Comparison of ENCODE assay signal across 9 mouse cellular contexts in the genomic region with DNA sequence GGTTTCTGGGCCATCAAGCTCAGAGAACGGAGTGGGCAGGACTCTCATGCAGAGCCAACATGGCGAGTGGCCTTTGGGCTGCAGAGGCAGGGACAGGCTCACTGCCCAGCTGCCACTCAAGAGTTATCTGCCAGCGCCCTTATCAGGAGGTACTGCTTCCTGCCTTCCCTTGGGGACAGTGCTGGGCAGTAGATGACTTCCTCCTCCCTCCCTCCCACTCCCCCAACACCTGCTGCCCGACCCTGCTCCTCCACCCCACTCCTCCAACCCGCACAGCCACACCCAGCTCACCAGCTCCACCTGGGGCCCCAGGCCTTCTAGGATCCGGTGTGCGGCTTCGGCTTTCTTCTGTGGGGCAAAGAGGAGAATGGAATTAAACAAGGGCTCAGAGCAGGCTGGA.
A peak's percentile ranks its signal among the peaks of the same experiment; 100 is the strongest.
DNase-seq lines count a peak whose midpoint lies in the region; ATAC-seq and TF ChIP-seq lines count a peak whose summit lies in the region.
"Had no signal": no experiment of that assay in that cellular context is flagged by ENCODE, and none has a peak within 500 bp of the region (broad histone marks: within the 10 kb centered on the region; RNA-seq: fewer than 3 reads in every experiment).

No protein-coding gene starts in this region.

- peak overlapping the region; percentile 33 for H3K27ac ChIP-seq in lung, embryonic 14.5 days (ENCODE audit: low read depth)
- peak overlapping the region; percentile 81 for H3K27ac ChIP-seq in forebrain, embryonic 15.5 days (replicated peaks)
- H3K27ac ChIP-seq in limb, embryonic 14.5 days (replicated peaks; ENCODE audit: low read depth, low read length), result peak overlapping the region; percentile 39; the same call in 1 of the 2 replicates
- peak overlapping the region; percentile 25; the same call in 1 of the 2 replicates for H3K27ac ChIP-seq in small intestine, adult 2 months (ENCODE audit: insufficient read depth, low read depth, low read length)

- no peaks in the 10 kb centered on the region for H3K27me3 ChIP-seq in lung, embryonic 14.5 days (ENCODE audit: insufficient read depth, low read length)
- H3K27me3 ChIP-seq in forebrain, embryonic 15.5 days, result no peaks in the 10 kb centered on the region
- H3K27me3 ChIP-seq in limb, embryonic 14.5 days (ENCODE audit: control insufficient read depth, insufficient read depth, low read length), result no peaks in the 10 kb centered on the region
- no peaks in the 10 kb centered on the region for H3K27me3 ChIP-seq in small intestine, adult 2 months (ENCODE audit: control insufficient read depth, insufficient read depth, low read length)

- TF ChIP-seq POLR2A in lung, adult 2 months (IDR thresholded peaks at IDR 0.05; ENCODE audit: borderline replicate concordance, extremely low read depth, low read depth, low read length), result no peak
- TF ChIP-seq POLR2A in limb, embryonic 14.5 days (IDR thresholded peaks at IDR 0.05; ENCODE audit: borderline replicate concordance, extremely low read depth, insufficient read depth, insufficient read length), result no peak
- no peak for TF ChIP-seq POLR2A in small intestine, adult 2 months (IDR thresholded peaks at IDR 0.05; ENCODE audit: low read depth, low read length)

- ATAC-seq in lung, embryonic 14.5 days (ENCODE audit: insufficient read depth), result peak; percentile 2; the same call in 1 of the 2 replicates
- no peak for ATAC-seq in forebrain, embryonic 15.5 days (replicated peaks)
- no peak for ATAC-seq in limb, embryonic 14.5 days (ENCODE audit: low FRiP score, low read depth)

- peaks cover 16% of the 10 kb centered on the region for H3K4me1 ChIP-seq in lung, embryonic 14.5 days (ENCODE audit: insufficient read depth)
- peaks cover 19% of the 10 kb centered on the region for H3K4me1 ChIP-seq in lung, adult 2 months (ENCODE audit: control insufficient read depth, insufficient read depth, low read length)
- H3K4me1 ChIP-seq in forebrain, embryonic 15.5 days, result peaks cover 30% of the 10 kb centered on the region
- peaks cover 17% of the 10 kb centered on the region for H3K4me1 ChIP-seq in limb, embryonic 14.5 days (ENCODE audit: control insufficient read depth, insufficient read depth, low read length)
- H3K4me1 ChIP-seq in small intestine, adult 2 months (ENCODE audit: control insufficient read depth, insufficient read depth, insufficient read length, low read length), result peaks cover 6% of the 10 kb centered on the region

- H3K4me3 ChIP-seq in lung, embryonic 14.5 days (ENCODE audit: low read depth, low read length), result no peak overlapping the region
- no peak overlapping the region for H3K4me3 ChIP-seq in lung, adult 2 months (replicated peaks; ENCODE audit: extremely low read depth, low read depth, low read length)
- no peak overlapping the region for H3K4me3 ChIP-seq in forebrain, embryonic 15.5 days
- no peak overlapping the region for H3K4me3 ChIP-seq in limb, embryonic 14.5 days (replicated peaks; ENCODE audit: low read length)
- H3K4me3 ChIP-seq in small intestine, adult 2 months (ENCODE audit: low read depth, low read length), result no peak overlapping the region

- no peaks in the 10 kb centered on the region for H3K9me3 ChIP-seq in lung, embryonic 14.5 days (ENCODE audit: low read depth, low read length)
- no peaks in the 10 kb centered on the region for H3K9me3 ChIP-seq in forebrain, embryonic 15.5 days
- no peaks in the 10 kb centered on the region for H3K9me3 ChIP-seq in limb, embryonic 14.5 days (ENCODE audit: control insufficient read depth, low read length)

- 52% methylated on average over 8 of the region's 8 CpGs for WGBS in lung, embryonic 14.5 days
- 45% methylated on average over 8 of the region's 8 CpGs for WGBS in lung, adult 2 months
- WGBS in forebrain, embryonic 15.5 days, result 55% methylated on average over 8 of the region's 8 CpGs
- WGBS in limb, embryonic 14.5 days, result 83% methylated on average over 8 of the region's 8 CpGs
- WGBS in small intestine, adult 2 months, result 28% methylated on average over 8 of the region's 8 CpGs

- no peak for TF ChIP-seq CTCF in lung, embryonic 14.5 days (IDR thresholded peaks at IDR 0.05; ENCODE audit: low read depth)
- TF ChIP-seq CTCF in lung, adult 2 months (IDR thresholded peaks at IDR 0.05; ENCODE audit: insufficient read depth, low read length), result no peak
- no peak for TF ChIP-seq CTCF in small intestine, adult 2 months (IDR thresholded peaks at IDR 0.05; ENCODE audit: extremely low read depth, insufficient read length, insufficient replicate concordance, low read depth, low read length)

- H3K9ac ChIP-seq in lung, embryonic 14.5 days, result no peak overlapping the region
- no peak overlapping the region for H3K9ac ChIP-seq in forebrain, embryonic 15.5 days (replicated peaks)
- no peak overlapping the region for H3K9ac ChIP-seq in limb, embryonic 14.5 days (ENCODE audit: low read depth, low read length, severe bottlenecking)

- no peak overlapping the region for H3K4me2 ChIP-seq in lung, embryonic 14.5 days
- no peak overlapping the region for H3K4me2 ChIP-seq in forebrain, embryonic 15.5 days (replicated peaks)
- H3K4me2 ChIP-seq in limb, embryonic 14.5 days (replicated peaks; ENCODE audit: low read depth, low read length, severe bottlenecking), result no peak overlapping the region

- H3K36me3 ChIP-seq in lung, embryonic 14.5 days (ENCODE audit: insufficient read depth), result peaks cover 91% of the 10 kb centered on the region
- peaks cover 32% of the 10 kb centered on the region for H3K36me3 ChIP-seq in forebrain, embryonic 15.5 days
- peaks cover 87% of the 10 kb centered on the region for H3K36me3 ChIP-seq in limb, embryonic 14.5 days (ENCODE audit: control insufficient read depth, insufficient read depth, low read length)
- peaks cover 17% of the 10 kb centered on the region; the same call in 1 of the 2 replicates for H3K36me3 ChIP-seq in small intestine, adult 2 months (ENCODE audit: control insufficient read depth, insufficient read depth, low read length)

- DNase-seq in lung, embryonic 14.5 days, result no peak
- DNase-seq in lung, adult 2 months, result no peak
- DNase-seq in limb, embryonic 14.5 days (ENCODE audit: low spot score), result no peak
- no peak for DNase-seq in cerebellum, postnatal 4 days (ENCODE audit: low spot score in 2 of 2)
- DNase-seq in yolk sac, embryonic 10.5 days (ENCODE audit: low spot score), result no peak
- no peak for DNase-seq in layer of hippocampus, adult 18-20 months (ENCODE audit: low spot score in 2 of 2)
- DNase-seq: heart, postnatal 36 days had no signal

Comparison
In these comparisons a context has a peak if more than half of its experiments do, and no peak if none do; other contexts are left out.
1. H3K27ac ChIP-seq: peak in every context shown above with its lines; median percentile 81 in forebrain, embryonic 15.5 days; 39 in limb, embryonic 14.5 days; 33 in lung, embryonic 14.5 days; 25 in small intestine, adult 2 months.